Mouse (Mus musculus) adrenal gland, adult (tissue): ENCODE results near the gene Ccdc86.

Source experiments
- DNase-seq, 2 experiments: peaks; one replicate each; pipeline ENCODE4 v3.0.0; 2022 to 2023; ENCODE audit warnings: low spot score in 1 of 2; ENCODE audit not compliant: inconsistent age in 2 of 2

Ccdc86 gene

DNA sequence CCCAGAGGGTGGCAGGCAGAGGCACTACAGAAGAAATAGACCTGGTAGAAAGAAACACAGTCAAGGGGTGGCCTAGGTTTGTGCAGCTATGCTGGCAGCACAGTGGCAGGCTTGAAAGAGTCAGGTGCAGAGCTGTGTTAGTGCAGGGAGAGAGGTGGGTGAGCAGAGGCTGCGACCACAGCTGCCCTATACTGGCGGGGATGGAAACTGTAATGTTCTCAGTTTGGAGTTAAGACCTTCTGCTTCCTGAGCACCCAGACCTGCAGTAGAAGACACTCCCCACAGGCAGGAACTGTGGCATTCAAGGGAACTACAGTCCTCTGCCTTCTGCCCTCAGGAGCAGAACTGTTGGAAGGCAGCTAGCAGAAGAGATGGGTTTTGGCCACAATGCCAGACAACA lies 34.2 kb downstream of the Ccdc86 start:
- no peak for DNase-seq

DNA sequence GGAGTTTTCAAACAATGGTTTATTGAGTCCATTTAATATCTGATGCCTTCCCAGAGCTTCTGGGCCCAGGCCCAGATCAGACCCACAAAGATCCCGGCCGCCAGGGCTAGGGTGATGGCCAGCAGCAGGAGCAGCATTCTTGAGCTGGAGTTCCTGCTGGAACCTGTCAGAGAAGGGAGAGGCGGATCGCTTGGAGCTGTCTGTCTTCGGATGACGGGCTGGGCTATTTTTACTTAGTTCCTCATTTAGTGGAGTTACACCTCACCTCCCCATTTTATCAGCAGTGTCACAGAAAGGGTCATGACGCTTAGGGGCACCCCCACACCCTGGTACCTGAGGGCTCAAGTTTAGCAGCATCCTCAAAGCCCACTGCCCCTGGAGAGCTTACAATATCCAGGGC lies 34.8 kb downstream of the Ccdc86 start:
- no peak for DNase-seq

- no peak for DNase-seq
Measured at GRCm38 (mm10) chr19:10909087-10909721, 39.9 kb downstream of the Ccdc86 start.

GRCm38 (mm10) chr19:10907891-10908290 lies 41.2 kb downstream of the Ccdc86 start:
- peak; percentile 55 to 82 for DNase-seq

GRCm38 (mm10) chr19:10905728-10906000 lies 43.4 kb downstream of the Ccdc86 start:
- DNase-seq, result no peak

- peak; percentile 87 to 95 for DNase-seq
Measured at GRCm38 (mm10) chr19:10904927-10905727, 43.9 kb downstream of the Ccdc86 start.

- DNase-seq, result peak in 1 of 2 experiments; percentile 37
Measured at GRCm38 (mm10) chr19:10904512-10904911, 44.6 kb downstream of the Ccdc86 start.

- DNase-seq, result no peak
Measured at GRCm38 (mm10) chr19:10901046-10901445, 48.0 kb downstream of the Ccdc86 start.

- peak in 1 of 2 experiments; percentile 28 for DNase-seq
Measured at GRCm38 (mm10) chr19:10900315-10900714, 48.8 kb downstream of the Ccdc86 start.

- peak; percentile 53 to 76 for DNase-seq
Measured at GRCm38 (mm10) chr19:10897491-10897890, 51.6 kb downstream of the Ccdc86 start.

DNA sequence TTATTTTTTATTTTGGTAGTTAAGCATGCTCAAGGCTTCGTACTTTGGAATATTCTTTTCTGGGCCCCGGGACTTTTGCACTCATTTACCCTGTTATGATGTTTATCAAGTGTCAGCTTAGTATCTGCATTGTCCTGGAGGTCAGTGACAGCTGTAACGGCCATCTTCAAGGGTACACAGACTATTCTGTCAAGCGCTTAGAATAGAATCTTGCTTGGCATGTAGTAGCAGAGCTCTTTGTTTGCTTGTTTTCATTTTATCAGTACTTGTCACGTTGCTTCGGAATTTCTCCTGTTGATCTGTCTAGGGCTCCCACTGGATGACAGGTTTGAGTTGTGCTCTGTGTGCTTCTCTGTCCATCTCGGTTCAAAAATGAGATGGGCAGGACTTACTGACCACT lies 52.2 kb downstream of the Ccdc86 start:
- peak in 1 of 2 experiments; percentile 61 for DNase-seq

DNA sequence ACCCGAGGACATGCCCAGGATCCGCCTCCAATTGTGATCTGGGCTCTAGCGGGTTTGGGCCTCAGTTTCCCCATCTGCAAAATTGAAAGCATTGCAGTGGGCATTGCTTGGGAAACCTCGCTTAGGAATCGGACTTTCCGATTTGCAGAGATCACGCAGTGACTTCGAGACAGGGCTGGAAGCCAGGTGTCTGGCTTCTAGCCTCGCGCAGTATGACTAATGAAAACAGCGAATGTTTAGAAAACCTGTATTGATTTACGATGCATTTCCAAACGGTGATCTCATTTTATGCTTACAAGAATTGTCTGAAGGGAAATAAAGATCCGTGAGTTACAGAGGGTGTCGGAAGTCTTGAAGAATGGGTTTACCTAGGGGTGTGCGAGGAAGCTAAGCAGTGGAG lies 53.4 kb downstream of the Ccdc86 start:
- DNase-seq, result no peak

DNA sequence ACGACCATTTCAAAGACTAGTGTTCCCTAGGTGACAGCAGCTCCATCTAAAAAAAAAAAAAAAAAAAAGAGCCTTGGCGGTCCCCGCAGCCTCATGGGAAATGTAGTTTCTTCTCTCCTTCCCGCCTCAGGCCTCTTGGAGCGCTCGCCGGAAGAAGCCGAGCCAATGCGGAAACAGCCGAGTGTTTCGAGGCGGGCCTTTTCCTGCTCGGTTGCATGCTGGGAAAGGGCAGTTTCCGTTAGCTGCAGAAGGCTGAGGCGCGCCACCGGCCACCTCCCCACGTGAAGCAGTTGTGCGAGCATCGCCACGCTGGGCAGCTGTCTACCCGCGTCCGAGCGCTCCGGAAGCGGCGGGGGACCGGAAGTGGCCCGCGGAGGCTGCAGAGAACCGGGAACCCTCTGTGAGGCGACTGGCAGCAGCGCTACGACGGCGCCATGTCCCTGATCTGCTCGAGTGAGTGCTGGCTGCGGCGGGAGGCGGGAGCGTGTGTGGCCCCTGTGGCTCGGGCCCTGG lies 54.0 kb downstream of the Ccdc86 start, which contains the start of gene Prpf19:
Prpf19 (plus strand) TSS at position 216 of the 513 bp plus-strand sequence.
- DNase-seq, result peak; percentile 98 to 99

DNA sequence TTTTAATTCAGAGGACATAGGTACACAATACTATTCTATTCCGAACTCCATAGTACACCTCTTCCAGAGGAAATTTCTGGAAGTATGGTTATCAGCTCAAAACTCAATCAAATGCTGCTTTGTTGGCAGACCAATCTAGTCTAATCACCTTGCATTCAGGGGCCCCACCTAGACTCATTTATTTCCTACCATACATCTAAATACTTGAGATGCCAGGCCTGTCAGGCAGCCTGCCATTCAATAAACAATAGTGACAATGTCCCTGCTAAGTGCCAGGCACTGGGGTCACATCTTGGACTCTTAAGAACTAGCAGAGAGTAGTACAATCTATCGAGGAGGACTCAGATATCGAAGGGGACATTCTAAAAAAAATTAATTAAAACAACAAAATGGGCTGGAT lies 56.9 kb downstream of the Ccdc86 start:
- no peak for DNase-seq
